Mouse (Mus musculus) megakaryocyte-erythroid progenitor cell, adult 5-6 weeks (primary cell): Measurements from ENCODE around the gene Gfy. TPM values are rescaled to one million over a fixed set of nuclear protein-coding genes. Genes with fewer than 3 reads are reported as not detected.

Experiments
- ATAC-seq: replicated peaks from 2 replicates; pipeline ENCODE4 v1.8.0; 2016; ENCODE audit warnings: mild to moderate bottlenecking, inconsistent platforms; ENCODE audit not compliant: severe bottlenecking, poor library complexity, low FRiP score, low TSS enrichment
- total RNA-seq, 2 experiments: library from RNA; stranded (forward) in 1 of 2; stranded (reverse) in 1 of 2; fragments of 200-1000, 215-1000 nt in 1 of 2; fragments of >200 nt in 1 of 2; fragmentation: Nextera tagmentation in 1 of 2; gene quantifications; 2 replicates each; pipeline ENCODE4 v1.2.3; 2014 to 2017

Gfy gene
- total RNA-seq, 2 experiments from 2014 or later = 1.9 TPM; not detected in 1

DNA sequence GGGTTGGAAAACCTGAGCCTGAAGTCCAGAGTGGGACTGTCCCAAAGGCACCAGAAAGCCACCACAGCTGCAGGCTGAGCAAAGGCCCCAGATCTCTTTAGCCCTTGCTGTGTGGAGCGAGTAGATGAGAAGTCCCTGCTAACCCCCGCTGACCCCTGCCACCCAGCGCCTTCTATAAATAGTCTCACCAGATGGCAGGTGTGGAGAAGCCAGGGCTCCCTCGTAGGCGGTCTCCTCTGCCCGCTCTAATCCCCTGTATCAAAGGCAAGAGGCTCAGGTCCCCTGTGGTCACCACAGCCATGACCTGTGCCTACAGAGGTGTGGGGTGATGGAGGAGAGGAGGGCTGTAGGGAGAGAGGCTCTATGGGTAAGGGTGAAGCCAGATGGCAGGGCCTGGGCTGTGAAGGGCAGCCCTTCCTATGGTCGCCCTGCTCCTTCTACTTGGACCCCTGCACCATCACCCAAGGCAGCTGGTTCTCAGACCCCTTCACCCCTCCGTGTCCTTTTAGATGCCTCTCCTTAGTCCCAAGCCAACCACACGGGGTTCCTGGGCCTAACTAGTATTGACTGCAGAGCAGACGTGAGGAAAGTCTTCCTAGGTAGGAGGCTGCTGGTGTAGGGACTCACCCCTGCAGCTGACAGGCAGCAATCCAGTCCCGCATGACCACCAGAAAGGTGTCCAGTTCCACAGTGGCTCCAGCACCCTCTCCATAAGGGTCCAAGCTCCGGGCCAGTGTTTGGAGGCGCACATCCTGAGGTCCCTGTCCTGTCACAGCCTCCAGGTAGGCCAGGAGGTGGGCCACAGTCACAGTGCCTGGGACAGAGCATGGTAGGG lies 16.2 kb upstream of the Gfy start:
- ATAC-seq = no peak

DNA sequence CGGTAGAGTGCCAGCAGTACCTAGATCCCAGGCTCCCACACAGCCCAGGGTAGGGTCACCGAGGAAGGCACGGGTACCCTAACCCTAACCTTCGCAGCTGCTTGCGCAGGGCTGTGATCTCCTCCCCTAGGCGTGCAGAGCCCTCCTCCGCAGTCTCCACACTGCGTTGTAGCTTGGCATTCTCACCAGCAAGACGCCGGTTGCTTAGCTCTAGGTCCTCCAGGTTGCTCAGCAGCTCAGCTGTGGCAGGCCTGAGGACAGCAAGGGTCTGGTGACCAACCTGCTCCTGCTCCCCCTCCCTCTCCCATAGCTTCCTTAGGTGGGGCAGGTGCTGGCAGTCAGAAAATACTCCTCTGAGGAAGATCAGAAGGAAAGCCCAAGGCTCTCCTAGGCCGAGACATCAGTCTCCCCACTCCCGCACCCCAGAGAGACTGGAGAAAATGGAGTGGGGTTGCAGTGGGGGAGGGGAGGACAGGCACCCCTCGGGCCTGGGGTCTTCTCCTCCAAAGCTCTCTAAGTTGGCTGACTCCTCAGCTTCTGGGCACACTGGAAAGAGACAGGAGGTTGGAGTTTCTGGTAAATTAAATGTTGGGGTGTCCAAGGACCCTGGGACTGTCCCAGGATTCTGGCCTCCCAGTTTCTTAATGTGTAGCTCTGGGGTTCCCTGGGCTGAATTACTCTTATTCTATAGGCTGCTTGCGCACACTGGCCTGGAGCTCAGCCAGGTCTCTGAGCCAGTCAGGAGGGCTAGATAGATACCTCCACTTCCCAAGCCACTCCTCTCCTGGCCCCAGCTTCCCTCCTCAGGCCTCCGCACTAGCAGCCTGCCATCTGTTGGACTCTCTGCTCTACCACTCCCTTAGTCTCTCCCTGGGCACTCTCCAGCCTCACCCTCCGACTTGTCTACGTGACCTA lies 14.8 kb upstream of the Gfy start:
- ATAC-seq = peak; percentile 31

GRCm38 (mm10) chr7:45193406-45193805 lies 14.0 kb upstream of the Gfy start:
- no peak for ATAC-seq

DNA sequence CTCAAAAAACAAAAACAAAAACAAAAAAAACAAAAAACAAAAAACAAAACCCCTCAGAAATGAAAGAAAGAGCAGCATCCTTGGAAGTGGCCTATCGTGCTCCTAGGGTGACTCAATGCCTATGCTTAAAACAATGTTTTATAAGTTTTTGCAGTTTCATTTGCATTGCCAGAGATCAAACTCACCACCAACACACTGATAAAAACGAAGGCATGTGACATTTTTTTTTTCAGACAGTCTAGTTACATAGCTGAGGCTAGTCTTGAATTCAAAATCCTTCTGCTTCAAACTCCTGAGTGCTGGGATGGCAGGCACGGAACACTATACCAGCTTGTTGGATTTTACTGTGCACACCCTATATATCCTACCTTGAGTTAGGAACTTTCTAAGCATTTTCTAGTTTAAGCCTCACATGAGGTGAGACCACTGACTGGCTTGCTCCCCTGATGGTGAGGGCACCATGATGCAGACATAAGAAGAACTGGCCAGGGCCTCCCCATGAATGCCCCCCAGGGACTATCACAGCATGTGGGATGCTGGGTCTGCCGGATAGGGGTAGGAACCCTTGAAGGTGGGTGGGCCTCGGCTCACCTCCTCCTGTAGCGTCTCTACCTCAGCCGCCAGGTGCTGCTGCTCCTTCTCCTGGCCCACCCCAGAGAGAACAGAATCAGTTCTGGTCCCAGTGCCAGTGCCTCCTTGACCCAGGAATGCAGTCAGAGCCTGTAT lies 13.4 kb upstream of the Gfy start:
- ATAC-seq = no peak

DNA sequence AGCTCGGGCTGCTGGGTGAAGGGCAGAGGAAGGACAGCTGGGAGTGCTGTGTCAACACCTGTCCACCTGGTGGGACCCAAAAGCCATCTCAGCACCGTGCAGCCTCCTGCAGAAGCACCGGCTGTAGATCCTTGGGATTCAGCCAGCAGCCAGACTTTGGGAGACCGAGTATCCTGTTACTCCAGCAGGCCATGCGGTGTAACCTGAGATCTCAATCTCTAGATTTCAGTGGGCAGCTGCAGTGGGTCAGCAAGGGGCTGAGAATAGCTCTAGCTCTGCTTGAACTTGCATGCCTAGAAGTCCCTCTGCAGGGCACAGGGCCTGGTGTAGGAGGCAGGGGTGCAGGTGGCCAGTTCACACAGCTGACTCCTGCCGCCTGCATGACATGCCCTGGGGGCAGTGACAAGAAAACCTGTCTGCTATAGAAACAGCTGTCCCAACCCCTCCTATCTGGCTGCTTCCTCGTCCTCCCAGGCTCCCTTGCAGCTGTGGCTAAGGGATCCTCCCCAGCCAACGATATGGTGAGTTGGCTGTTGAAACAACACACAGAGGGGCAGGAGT lies 12.5 kb upstream of the Gfy start:
- ATAC-seq = peak; percentile 27; the same call in 1 of the 2 replicates

DNA sequence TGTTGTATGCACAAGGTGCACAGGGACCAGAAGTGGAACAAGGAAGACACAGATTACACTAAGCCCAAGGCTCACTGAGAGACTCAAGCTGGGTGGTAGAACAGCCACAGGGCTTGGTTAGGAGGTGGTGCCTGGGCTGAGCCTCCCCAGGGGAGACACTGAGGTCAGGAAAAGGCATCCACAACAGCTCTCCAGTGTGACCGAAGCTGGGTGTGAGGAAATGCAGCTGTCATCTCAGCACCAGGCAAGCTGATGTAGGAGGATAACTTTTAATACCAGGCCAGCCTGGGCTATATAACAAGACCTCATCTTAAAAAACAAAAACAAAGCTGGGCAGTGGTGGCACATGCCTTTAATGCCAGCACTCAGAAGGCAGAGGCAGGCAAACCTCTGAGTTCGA lies 11.8 kb upstream of the Gfy start:
- no peak for ATAC-seq

GRCm38 (mm10) chr7:45190186-45190585 lies 10.8 kb upstream of the Gfy start:
- ATAC-seq = 0 out of 2 replicates have a peak, but pooled peaks have one; percentile 17

- ATAC-seq = no peak
These were observed 10.2 kb upstream of the Gfy start for GRCm38 (mm10) chr7:45189600-45189999.

GRCm38 (mm10) chr7:45185921-45186320 lies 6.6 kb upstream of the Gfy start:
- ATAC-seq = no peak

- no peak for ATAC-seq
These were observed 4.3 kb upstream of the Gfy start for GRCm38 (mm10) chr7:45183672-45184071.

GRCm38 (mm10) chr7:45182606-45183005 lies 3.2 kb upstream of the Gfy start:
- no peak for ATAC-seq

DNA sequence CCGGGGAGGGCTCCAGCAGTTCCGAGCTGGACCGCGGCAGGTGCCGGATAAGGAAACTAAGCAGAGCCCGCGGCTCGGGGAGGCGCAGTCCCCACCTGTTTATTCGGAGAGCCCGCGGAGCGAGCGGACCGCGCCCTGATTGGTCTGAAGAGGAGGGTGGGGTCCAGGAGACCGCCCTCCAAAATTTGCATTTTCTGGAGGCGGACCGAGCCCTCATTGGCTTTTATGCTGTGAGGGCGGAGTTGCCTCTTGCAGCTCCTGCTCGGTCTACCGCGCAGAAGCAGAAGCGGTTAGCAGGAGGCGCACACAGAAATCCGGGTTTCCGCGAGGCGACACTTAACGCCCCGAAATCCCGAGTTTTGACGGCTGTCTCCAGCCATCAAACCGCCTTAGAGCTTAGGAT lies 2.8 kb upstream of the Gfy start:
- ATAC-seq = peak; percentile 93

DNA sequence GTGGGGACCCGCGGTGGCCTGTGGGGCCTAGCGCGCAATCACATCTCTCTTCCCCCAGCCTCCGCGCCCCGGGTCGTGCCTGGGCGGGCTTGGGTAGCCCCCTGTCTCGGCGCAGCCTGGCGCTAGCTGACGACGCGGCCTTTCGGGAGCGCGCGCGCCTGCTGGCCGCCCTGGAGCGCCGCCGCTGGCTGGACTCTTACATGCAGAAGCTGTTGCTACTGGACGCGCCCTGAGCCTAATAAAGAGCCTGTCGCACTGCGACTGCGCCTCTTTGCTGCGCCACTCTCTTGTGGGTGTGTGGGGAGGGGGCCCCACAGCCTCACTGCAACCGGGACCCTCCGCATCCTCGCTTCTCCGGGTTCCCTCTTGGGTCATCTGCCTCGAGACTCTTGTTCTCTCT lies 2.2 kb upstream of the Gfy start:
- peak; percentile 11; the same call in 1 of the 2 replicates for ATAC-seq

- no peak for ATAC-seq
These were observed 1.6 kb upstream of the Gfy start, which contains the start of gene Pth2 for GRCm38 (mm10) chr7:45180896-45181477. Gene Pth2 (plus strand): TSS chr7:45180995.

GRCm38 (mm10) chr7:45178550-45178949 lies 819 bp downstream of the Gfy start:
- no peak for ATAC-seq

GRCm38 (mm10) chr7:45176356-45176755 lies 3.0 kb downstream of the Gfy start:
- ATAC-seq = no peak

DNA sequence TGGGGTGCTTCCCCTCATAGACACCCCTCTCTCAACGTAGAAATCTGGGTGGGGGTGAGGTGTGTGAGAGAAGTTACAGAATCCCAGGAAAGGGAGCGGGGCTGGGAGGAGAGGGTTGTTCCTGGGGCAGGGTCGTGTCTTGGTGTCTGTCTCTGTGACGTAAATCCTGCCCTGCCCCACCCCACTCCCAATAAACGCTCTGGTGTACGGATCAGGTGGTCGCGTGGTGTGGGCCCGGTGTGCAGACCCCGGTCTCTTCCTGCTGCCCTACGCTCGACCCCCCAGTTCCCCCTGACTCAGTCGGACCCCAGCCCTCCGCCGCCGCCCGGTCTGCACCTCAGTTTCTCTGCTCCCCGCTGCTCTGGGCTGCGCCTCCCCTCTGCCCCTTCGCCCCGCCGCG lies 3.4 kb downstream of the Gfy start:
- ATAC-seq = no peak

DNA sequence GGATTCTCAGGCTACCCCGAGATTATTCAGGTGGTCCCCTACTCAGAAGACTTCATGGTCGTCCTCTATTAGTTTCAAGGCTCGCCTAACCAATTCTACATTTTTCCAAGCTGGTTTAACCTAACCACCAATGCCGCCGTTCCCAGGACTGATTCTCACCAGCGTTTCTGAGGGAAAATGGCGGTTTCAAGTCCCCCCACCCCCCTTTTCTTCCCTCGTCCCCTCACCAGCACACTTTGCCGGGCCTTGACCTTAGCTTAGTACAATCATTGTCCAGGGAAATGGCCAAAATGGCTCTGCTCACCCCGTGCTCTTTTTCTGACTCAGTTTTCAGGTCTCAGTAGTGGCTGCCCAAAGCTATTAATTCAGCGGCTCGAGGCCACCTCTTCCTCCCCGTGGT lies 4.0 kb downstream of the Gfy start:
- ATAC-seq = no peak
